Mouse (Mus musculus) heart, embryonic 12.5 days (tissue): ENCODE data around the gene Prss36. TPM values are rescaled to one million over a fixed set of nuclear protein-coding genes. Genes with fewer than 3 reads are reported as not detected.

Experiments used
- ATAC-seq: fragments of 200-750 bp; cut with Nextera tagmentation; 2 replicates; pipeline ENCODE4 v1.8.0; 2017; ENCODE audit warnings: moderate TSS enrichment, moderate library complexity; ENCODE audit not compliant: insufficient number of reproducible peaks, low FRiP score
- H3K27ac ChIP-seq: fragments of 300-500 bp; sonication (generic); 2 replicates; pipeline ENCODE4 v1.5.1; 2016; ENCODE audit warnings: mild to moderate bottlenecking, moderate library complexity; ENCODE audit not compliant: poor library complexity, severe bottlenecking
- H3K27me3 ChIP-seq: fragments of 300-500 bp; sonication (generic); replicated peaks from 2 replicates; pipeline ENCODE4 v1.6.1; 2016; ENCODE audit warnings: mild to moderate bottlenecking, moderate library complexity
- H3K36me3 ChIP-seq: fragments of 300-500 bp; sonication (generic); 2 replicates; pipeline ENCODE4 v1.6.1; 2016; ENCODE audit warnings: mild to moderate bottlenecking, moderate library complexity
- H3K4me1 ChIP-seq: fragments of 300-500 bp; sonication (generic); replicated peaks from 2 replicates; pipeline ENCODE4 v1.6.1; 2016; ENCODE audit warnings: mild to moderate bottlenecking
- H3K4me2 ChIP-seq: fragments of 300-500 bp; sonication (generic); 2 replicates; pipeline ENCODE4 v1.6.1; 2016; ENCODE audit warnings: mild to moderate bottlenecking, moderate library complexity
- H3K4me3 ChIP-seq: fragments of 300-500 bp; sonication (generic); 2 replicates; pipeline ENCODE4 v1.5.1; 2016; ENCODE audit warnings: mild to moderate bottlenecking
- H3K9ac ChIP-seq: fragments of 300-500 bp; sonication (generic); 2 replicates; pipeline ENCODE4 v1.6.1; 2016; ENCODE audit warnings: mild to moderate bottlenecking, moderate library complexity
- H3K9me3 ChIP-seq: fragments of 300-500 bp; sonication (generic); replicated peaks from 2 replicates; pipeline ENCODE4 v1.6.1; 2016; ENCODE audit warnings: mild to moderate bottlenecking, moderate library complexity
- WGBS: fragments of 180-500 bp; shearing (Covaris S2); methylation state at CpG from one replicate; pipeline ENCODE4 v1.1.7; 2016; 5-methylcytosine and 5-hydroxymethylcytosine counted together
- polyA plus RNA-seq: library from polyadenylated mRNA; unstranded; fragments of >200 nt; fragmentation: Nextera tagmentation; extraction: Ambion mirVana; gene quantifications from 2 replicates; pipeline ENCODE4 v1.2.1, GENCODE M21; 2016

The Prss36 gene
- polyA plus RNA-seq = 8.3 and 10.0 TPM in 2 replicates

- H3K4me2 ChIP-seq = no peak within 1 kb of the TSS
- ATAC-seq = no peak
- peaks cover 42% of the 10 kb centered on the region for H3K27me3 ChIP-seq
- no peak within 1 kb of the TSS for H3K4me3 ChIP-seq
- no peaks in the 10 kb centered on the region for H3K36me3 ChIP-seq
- H3K27ac ChIP-seq = no peak within 1 kb of the TSS
- peaks cover 8% of the 10 kb centered on the region; the same call in 1 of the 2 replicates for H3K4me1 ChIP-seq
- H3K9ac ChIP-seq = no peak within 1 kb of the TSS
- no peaks in the 10 kb centered on the region for H3K9me3 ChIP-seq
- 71% methylated on average over 6 of the region's 6 CpGs for WGBS
Measured at GRCm38 (mm10) chr7:127946470-127947023, at the start of gene Prss36. Gene Prss36 (minus strand): TSS chr7:127946725.

- H3K9me3 ChIP-seq = no peaks in the 10 kb centered on the region
- H3K4me3 ChIP-seq = peak within 1 kb of the TSS; percentile 40
- peak within 1 kb of the TSS; percentile 68 for H3K4me2 ChIP-seq
- peaks cover 19% of the 10 kb centered on the region for H3K36me3 ChIP-seq
- peak within 1 kb of the TSS; percentile 38 for H3K27ac ChIP-seq
- 8% methylated on average over 18 of the region's 18 CpGs for WGBS
- H3K9ac ChIP-seq = peak within 1 kb of the TSS; percentile 53
- ATAC-seq = peak; percentile 49
- H3K4me1 ChIP-seq = peaks cover 13% of the 10 kb centered on the region
- H3K27me3 ChIP-seq = no peaks in the 10 kb centered on the region
Measured at GRCm38 (mm10) chr7:127993341-127993977, 46.9 kb upstream of the Prss36 start, which contains the start of gene Pycard. Gene Pycard (minus strand): TSS chr7:127993867.

- peak overlapping the region; percentile 38; the same call in 1 of the 2 replicates for H3K27ac ChIP-seq
- peak overlapping the region; percentile 68 for H3K4me2 ChIP-seq
- H3K9ac ChIP-seq = peak overlapping the region; percentile 53
- no peaks in the 10 kb centered on the region for H3K27me3 ChIP-seq
- no peaks in the 10 kb centered on the region for H3K9me3 ChIP-seq
- ATAC-seq = peak; percentile 30; the same call in 1 of the 2 replicates
- H3K4me3 ChIP-seq = peak overlapping the region; percentile 40
- H3K36me3 ChIP-seq = peaks cover 25% of the 10 kb centered on the region
- H3K4me1 ChIP-seq = peaks cover 13% of the 10 kb centered on the region
- WGBS = 34% methylated on average over 5 of the region's 5 CpGs
Measured at GRCm38 (mm10) chr7:127992488-127993340, 46.2 kb upstream of the Prss36 start.

- no peak overlapping the region for H3K4me3 ChIP-seq
- H3K9me3 ChIP-seq = no peaks in the 10 kb centered on the region
- no peak overlapping the region for H3K27ac ChIP-seq
- H3K9ac ChIP-seq = no peak overlapping the region
- peaks cover 13% of the 10 kb centered on the region for H3K4me1 ChIP-seq
- no peak overlapping the region for H3K4me2 ChIP-seq
- H3K36me3 ChIP-seq = peaks cover 33% of the 10 kb centered on the region
- no peaks in the 10 kb centered on the region for H3K27me3 ChIP-seq
- WGBS = 51% methylated on average over 6 of the region's 6 CpGs
- peak; percentile 43; the same call in 1 of the 2 replicates for ATAC-seq
Measured at GRCm38 (mm10) chr7:127991643-127992487, 45.3 kb upstream of the Prss36 start.

GRCm38 (mm10) chr7:127988904-127989303 is 42.4 kb upstream of the Prss36 start:
- peaks cover 57% of the 10 kb centered on the region for H3K36me3 ChIP-seq
- no peak overlapping the region for H3K4me2 ChIP-seq
- WGBS = 96% methylated on average over 1 of the region's 1 CpGs
- H3K4me1 ChIP-seq = peaks cover 13% of the 10 kb centered on the region
- no peak overlapping the region for H3K9ac ChIP-seq
- H3K27me3 ChIP-seq = no peaks in the 10 kb centered on the region
- no peak overlapping the region for H3K4me3 ChIP-seq
- H3K27ac ChIP-seq = no peak overlapping the region
- ATAC-seq = no peak
- H3K9me3 ChIP-seq = no peaks in the 10 kb centered on the region

- Histone ChIP-seq H3K4me3 (no peak overlapping the region), H3K9me3 (no peaks in the 10 kb centered on the region)
- ATAC-seq = no peak
Measured at GRCm38 (mm10) chr7:127980606-127981005, 34.1 kb upstream of the Prss36 start.

GRCm38 (mm10) chr7:127978856-127979255 is 32.3 kb upstream of the Prss36 start:
- Histone ChIP-seq H3K4me2 (no peak overlapping the region), H3K9me3 (no peaks in the 10 kb centered on the region), H3K4me1 (no peaks in the 10 kb centered on the region), H3K27ac (no peak overlapping the region), H3K27me3 (no peaks in the 10 kb centered on the region), H3K9ac (no peak overlapping the region), H3K4me3 (no peak overlapping the region), H3K36me3 (peaks cover 93% of the 10 kb centered on the region)
- ATAC-seq = no peak
- 99% methylated on average over 2 of the region's 2 CpGs for WGBS

More at GRCm38 (mm10) chr7:127980606-127981005, 34.1 kb upstream of the Prss36 start:
- peaks cover 89% of the 10 kb centered on the region for H3K36me3 ChIP-seq
- WGBS = 90% methylated on average over 3 of the region's 3 CpGs
- H3K27me3 ChIP-seq = no peaks in the 10 kb centered on the region
- H3K27ac ChIP-seq = no peak overlapping the region
- H3K9ac ChIP-seq = no peak overlapping the region
- no peak overlapping the region for H3K4me2 ChIP-seq
- no peaks in the 10 kb centered on the region for H3K4me1 ChIP-seq

GRCm38 (mm10) chr7:127974413-127974930 is 27.9 kb upstream of the Prss36 start:
- Histone ChIP-seq H3K4me1 (0 out of 2 replicates have a peak, but pooled peaks cover 8% of the 10 kb centered on the region), H3K27me3 (no peaks in the 10 kb centered on the region), H3K36me3 (peaks cover 93% of the 10 kb centered on the region), H3K9ac (no peak overlapping the region), H3K27ac (no peak overlapping the region), H3K4me2 (no peak overlapping the region), H3K9me3 (no peaks in the 10 kb centered on the region), H3K4me3 (no peak overlapping the region)
- no peak for ATAC-seq
- WGBS = 92% methylated on average over 2 of the region's 2 CpGs

- H3K36me3 ChIP-seq = peaks cover 37% of the 10 kb centered on the region
- peak overlapping the region; percentile 87 for H3K4me2 ChIP-seq
- peak; percentile 63; the same call in 1 of the 2 replicates for ATAC-seq
- H3K27me3 ChIP-seq = no peaks in the 10 kb centered on the region
- H3K27ac ChIP-seq = peak overlapping the region; percentile 97
- WGBS = under 1% methylated on average over 28 of the region's 42 CpGs
- peak overlapping the region; percentile 99 for H3K9ac ChIP-seq
- H3K4me1 ChIP-seq = peaks cover 20% of the 10 kb centered on the region
- H3K9me3 ChIP-seq = no peaks in the 10 kb centered on the region
- H3K4me3 ChIP-seq = peak overlapping the region; percentile 93
Measured at GRCm38 (mm10) chr7:127967922-127968828, 21.6 kb upstream of the Prss36 start.
